Mouse (Mus musculus): ENCODE data around the gene Polr2l. TPM values are rescaled to one million over a fixed set of nuclear protein-coding genes. Genes with fewer than 3 reads are reported as not detected.

Gene Polr2l
- polyA plus RNA-seq, 1 experiment = 29.0 TPM

DNA sequence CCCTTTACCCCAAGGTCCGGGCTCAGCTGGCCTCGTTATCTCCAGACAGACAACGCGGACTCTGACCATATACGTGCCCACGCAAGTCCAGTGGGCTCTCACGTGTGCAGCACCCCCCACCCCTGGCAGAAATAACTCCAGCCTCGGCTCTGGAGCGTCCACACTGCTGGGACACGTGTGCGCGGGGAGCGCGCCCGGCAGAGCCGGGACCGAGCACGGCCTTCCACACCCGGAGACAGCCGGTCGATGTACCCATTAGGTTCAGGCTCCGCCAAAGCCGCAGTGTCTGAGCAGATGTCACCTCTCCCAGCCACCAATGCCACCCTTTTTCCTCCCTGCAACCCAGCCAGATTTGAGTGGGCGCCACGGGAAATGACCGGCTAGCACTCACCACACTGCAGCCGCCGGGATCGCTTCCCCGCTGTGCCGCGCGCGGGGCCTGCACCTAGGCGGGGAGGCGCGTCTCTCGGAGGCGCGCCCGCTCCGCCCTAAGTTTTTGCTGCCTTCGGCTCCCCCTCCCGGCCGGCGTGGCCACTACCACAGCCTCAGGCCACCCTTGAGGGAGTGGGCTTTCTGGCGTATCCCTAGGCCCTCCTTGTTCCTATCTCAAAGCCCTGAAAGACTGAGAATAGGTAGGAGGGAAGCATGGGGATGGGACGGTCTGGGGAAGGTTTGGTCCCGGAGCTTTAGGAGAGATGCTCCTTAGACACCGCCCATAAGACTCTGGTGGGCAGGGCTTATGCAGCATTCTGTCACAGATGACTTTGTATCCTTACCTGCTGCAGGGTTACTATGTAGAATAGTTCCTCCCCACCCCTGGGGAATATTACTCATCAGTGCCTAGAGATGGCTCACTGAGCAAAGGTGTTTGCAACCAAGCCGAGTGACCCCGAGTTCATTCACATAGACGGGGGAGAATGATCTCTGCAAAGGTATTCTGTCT lies 37.5 kb downstream of the Polr2l start, which contains the start of gene Slc25a22:
Gene Slc25a22 (minus strand): TSS at position 715 of the 943 bp plus-strand sequence.
- peak; percentile 84 for DNase-seq
- H3K4me3 ChIP-seq (replicated peaks; ENCODE audit: extremely low read depth, low read depth, low read length) = peak within 1 kb of the TSS; percentile 75
- 6% methylated on average over 53 of the region's 53 CpGs for WGBS
- TF ChIP-seq CTCF (IDR thresholded peaks at IDR 0.05; ENCODE audit: insufficient read depth, low read length) = peak; percentile 55
- TF ChIP-seq POLR2A (IDR thresholded peaks at IDR 0.05; ENCODE audit: borderline replicate concordance, extremely low read depth, low read depth, low read length) = peak; percentile 73; the same call in 1 of the 2 replicates
- H3K4me1 ChIP-seq (ENCODE audit: control insufficient read depth, insufficient read depth, low read length) = peaks cover 13% of the 10 kb centered on the region

DNA sequence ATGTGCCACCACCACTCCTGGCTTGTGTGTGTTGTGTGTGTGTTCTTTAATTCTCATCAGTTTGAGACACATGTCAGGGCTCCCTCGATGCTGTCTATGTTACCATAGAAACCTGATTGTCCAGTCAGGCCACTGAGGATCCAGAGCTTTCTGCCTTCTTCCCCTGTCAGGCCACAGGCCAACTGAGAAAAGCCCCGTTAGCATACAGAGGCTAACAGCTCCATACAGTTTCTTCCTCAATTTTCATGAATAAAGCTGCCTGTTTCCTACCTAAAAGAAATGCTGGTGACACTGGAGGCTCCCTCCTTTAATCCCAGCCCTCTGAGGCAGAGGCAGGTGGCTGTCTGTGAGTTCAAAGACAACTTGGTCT lies 38.4 kb downstream of the Polr2l start:
- TF ChIP-seq CTCF (IDR thresholded peaks at IDR 0.05; ENCODE audit: insufficient read depth, low read length) = no peak
- no peak for TF ChIP-seq POLR2A (IDR thresholded peaks at IDR 0.05; ENCODE audit: borderline replicate concordance, extremely low read depth, low read depth, low read length)
- 46% methylated on average over 2 of the region's 2 CpGs for WGBS
- no peak for DNase-seq
- H3K4me1 ChIP-seq (ENCODE audit: control insufficient read depth, insufficient read depth, low read length) = peaks cover 13% of the 10 kb centered on the region
- H3K4me3 ChIP-seq (replicated peaks; ENCODE audit: extremely low read depth, low read depth, low read length) = no peak overlapping the region

DNA sequence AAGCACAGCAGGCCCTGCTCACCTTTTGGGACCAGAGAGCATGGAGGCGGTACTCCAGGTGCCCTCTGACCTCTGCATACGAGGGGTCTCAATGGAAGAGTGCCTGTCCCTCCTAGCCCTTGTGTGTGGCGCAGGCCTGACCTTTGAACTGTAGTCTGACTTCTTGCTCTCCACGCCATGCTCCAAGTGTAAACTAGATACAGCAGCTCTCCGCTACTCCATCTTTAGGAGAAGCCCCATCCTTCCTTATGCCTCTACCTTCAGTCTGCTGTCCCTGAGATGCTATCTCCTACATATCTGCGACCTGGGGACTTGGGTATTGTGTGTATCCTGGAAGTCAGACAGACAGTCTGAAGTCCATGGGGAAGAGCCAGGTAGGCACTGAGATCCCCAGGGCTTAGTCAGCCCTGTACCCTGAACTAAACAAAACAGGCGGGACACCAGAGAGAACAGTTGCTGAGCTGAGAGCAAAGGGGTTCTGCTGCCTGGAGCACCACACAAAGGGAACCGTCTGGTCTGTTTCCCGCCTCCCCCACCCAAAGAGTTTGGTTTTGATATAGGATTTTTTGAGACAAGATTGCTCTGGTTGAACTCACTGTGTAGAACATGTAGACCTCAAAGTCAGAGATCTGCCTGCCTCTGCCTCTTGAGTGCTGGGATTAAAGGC lies 38.9 kb downstream of the Polr2l start:
- Histone ChIP-seq H3K4me3 (replicated peaks; ENCODE audit: extremely low read depth, low read depth, low read length) (no peak overlapping the region), H3K4me1 (ENCODE audit: control insufficient read depth, insufficient read depth, low read length) (peaks cover 13% of the 10 kb centered on the region)
- WGBS = 77% methylated on average over 9 of the region's 9 CpGs
- DNase-seq = no peak
- TF ChIP-seq POLR2A (IDR thresholded peaks at IDR 0.05; ENCODE audit: borderline replicate concordance, extremely low read depth, low read depth, low read length) (no peak), CTCF (IDR thresholded peaks at IDR 0.05; ENCODE audit: insufficient read depth, low read length) (no peak)

DNA sequence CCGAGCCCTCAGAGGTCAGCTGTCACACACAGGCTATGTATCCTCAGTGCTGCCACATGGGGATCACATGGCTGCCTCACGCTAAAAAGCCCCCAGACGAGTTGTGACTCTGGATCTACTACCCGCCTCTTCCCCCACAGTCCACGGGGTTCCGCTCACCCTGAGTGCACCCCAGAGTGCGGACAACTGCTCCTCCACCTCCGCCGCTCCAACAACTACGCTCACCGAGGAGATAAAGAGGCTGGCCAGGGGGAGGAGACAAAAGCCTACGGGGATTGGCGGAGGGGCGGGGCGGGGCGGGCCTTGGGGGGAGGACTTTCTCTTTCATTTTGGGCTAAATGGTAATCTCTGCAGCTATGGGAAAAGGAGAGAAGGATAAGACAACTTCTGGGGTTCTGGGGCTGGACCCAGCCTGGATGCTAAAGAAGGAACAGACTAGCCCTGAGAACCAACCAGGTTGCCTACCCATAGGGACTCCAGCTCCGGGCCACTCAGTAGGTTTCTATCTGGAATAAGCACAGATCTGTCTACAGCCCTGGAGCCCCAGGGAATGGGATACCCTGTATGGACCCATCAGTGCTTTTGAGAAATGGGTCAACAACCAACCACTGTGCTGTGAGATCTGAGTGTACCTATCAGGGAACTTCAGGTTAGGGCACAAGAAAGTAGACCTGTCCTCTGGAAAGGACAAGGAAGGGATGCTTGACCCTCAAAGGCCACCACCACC lies 39.6 kb downstream of the Polr2l start:
- peak; percentile 58 for DNase-seq
- TF ChIP-seq CTCF (IDR thresholded peaks at IDR 0.05; ENCODE audit: insufficient read depth, low read length) = no peak
- TF ChIP-seq POLR2A (IDR thresholded peaks at IDR 0.05; ENCODE audit: borderline replicate concordance, extremely low read depth, low read depth, low read length) = peak; percentile 68; the same call in 1 of the 2 replicates
- 3% methylated on average over 17 of the region's 17 CpGs for WGBS
- Histone ChIP-seq H3K4me3 (replicated peaks; ENCODE audit: extremely low read depth, low read depth, low read length) (peak overlapping the region; percentile 66), H3K4me1 (ENCODE audit: control insufficient read depth, insufficient read depth, low read length) (peaks cover 11% of the 10 kb centered on the region)

DNA sequence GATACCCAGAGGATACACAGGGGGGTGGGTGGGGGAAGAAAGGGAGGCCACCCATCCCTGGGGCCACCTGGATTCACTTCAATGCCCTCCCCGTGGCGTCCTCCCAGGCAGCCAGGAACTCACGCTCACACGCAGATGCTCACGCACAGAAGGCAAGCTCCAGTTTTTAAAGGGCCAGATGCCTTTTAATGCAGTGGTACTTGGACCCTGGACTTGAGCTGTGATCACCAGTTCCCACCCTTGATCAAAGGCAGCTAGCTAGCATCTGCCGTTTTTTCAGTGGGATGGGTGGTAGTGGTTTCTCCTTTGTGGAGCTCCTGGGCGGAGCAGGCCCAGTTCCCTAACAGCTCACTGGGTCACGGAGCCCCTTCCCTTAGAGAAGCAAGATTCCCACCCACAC lies 40.5 kb downstream of the Polr2l start:
- TF ChIP-seq POLR2A (IDR thresholded peaks at IDR 0.05; ENCODE audit: borderline replicate concordance, extremely low read depth, low read depth, low read length) (no peak), CTCF (IDR thresholded peaks at IDR 0.05; ENCODE audit: insufficient read depth, low read length) (no peak)
- DNase-seq = no peak
- peak overlapping the region; percentile 66 for H3K4me3 ChIP-seq (replicated peaks; ENCODE audit: extremely low read depth, low read depth, low read length)
- 18% methylated on average over 8 of the region's 8 CpGs for WGBS
- H3K4me1 ChIP-seq (ENCODE audit: control insufficient read depth, insufficient read depth, low read length) = peaks cover 11% of the 10 kb centered on the region

DNA sequence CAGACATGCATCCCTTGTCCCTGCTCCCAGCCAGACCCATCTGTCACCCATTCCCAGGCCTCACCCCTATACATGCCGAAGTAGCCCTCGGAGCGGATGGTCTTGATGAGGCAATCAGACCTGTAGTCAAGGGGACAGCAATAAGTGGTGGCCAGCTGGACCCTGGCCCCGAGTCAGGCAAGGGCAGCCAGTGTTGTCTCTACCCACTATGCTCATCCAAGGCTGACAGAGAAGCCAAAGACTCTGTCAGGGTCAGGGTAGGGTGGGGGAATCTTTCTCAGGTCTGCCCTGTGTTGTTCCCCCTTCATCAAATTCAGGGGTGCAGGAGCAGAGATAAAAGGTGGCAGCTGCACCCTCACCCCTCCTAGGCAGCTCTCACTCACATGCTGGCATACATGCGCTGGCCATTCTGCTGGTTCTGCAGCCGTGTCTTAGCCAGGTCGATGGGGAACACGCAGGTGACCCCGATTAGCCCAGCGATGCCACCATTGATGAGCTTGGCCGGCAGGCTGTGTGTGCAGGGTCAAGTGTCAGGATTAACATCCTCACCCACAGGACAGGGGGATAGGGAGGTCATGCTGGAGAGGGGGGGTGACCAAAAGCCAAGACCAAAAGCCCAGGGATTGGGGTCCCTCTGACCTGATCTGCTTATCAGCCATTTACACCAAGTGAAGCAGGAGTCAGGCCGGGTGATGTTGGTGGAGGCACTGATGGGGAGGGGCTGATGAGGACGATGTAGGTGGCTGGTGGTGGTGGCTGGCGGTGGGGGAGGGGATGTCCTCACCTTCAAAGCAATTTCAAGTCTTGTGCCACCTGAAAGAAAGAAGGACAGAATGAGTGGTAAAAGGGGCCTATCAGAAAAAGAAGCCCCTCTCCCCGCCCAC lies 41.2 kb downstream of the Polr2l start:
- WGBS = 77% methylated on average over 15 of the region's 15 CpGs
- peaks cover 11% of the 10 kb centered on the region for H3K4me1 ChIP-seq (ENCODE audit: control insufficient read depth, insufficient read depth, low read length)
- TF ChIP-seq POLR2A (IDR thresholded peaks at IDR 0.05; ENCODE audit: borderline replicate concordance, extremely low read depth, low read depth, low read length) (no peak), CTCF (IDR thresholded peaks at IDR 0.05; ENCODE audit: insufficient read depth, low read length) (no peak)
- H3K4me3 ChIP-seq (replicated peaks; ENCODE audit: extremely low read depth, low read depth, low read length) = peak overlapping the region; percentile 3
- no peak for DNase-seq

DNA sequence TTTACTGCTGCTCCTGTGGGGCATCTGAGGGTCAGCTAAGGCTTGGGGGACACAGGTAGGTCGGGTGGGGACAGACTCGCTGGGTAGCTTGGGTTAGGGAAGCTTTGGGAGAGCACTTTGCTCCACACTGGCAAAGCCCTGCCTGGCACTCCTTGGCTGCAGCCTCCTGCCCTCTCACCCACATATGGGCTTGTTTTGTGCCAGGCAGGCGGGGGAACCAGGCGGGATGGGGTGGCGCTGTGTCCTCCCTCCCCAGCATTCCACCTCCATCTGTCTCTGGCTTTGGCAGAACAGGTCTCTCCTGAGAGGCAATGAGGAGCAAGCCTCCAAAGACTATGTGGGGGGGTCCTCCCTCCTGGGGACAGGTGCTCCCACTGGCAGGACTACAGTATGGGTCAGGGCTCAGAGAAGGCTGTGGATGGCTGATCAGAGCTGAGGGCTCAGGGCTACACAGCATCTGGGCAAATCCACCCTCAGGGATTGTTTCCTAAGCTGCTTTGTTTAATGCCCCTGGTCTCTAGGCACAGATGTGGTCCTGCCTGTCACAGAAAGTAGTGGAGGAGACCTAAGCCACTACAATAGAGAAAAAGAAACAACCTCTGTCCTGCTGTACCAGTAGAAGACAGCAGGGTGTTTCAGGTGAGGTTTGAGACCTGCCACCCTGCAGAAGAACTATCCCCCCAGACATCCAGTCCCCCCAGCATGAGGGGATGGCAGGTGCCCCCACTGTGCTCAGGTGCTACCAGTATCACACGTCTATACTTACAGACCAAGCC lies 42.0 kb downstream of the Polr2l start:
- TF ChIP-seq POLR2A (IDR thresholded peaks at IDR 0.05; ENCODE audit: borderline replicate concordance, extremely low read depth, low read depth, low read length) = no peak
- no peak for TF ChIP-seq CTCF (IDR thresholded peaks at IDR 0.05; ENCODE audit: insufficient read depth, low read length)
- no peak overlapping the region for H3K4me3 ChIP-seq (replicated peaks; ENCODE audit: extremely low read depth, low read depth, low read length)
- 85% methylated on average over 6 of the region's 6 CpGs for WGBS
- DNase-seq = no peak
- H3K4me1 ChIP-seq (ENCODE audit: control insufficient read depth, insufficient read depth, low read length) = peaks cover 11% of the 10 kb centered on the region

DNA sequence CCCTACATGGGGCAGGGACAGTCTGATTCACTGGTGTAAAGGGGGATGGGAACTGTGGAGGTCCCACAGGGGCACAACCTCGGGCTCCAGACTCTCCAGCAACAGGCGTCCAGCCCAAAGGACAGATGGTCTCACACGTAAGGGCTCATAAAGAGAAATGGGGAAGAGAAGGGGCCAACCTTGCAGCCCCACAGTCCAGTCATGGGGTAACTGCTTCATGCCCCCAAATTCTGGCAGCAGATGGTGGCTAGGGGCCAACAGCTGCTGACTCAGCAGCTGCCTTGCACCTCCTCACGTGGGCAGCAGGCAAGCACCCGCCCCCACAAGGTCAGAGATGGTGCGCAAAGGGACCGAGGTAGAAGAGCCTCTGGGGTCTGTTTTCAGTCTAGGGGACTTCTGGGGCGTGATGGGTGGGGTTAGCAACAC lies 42.7 kb downstream of the Polr2l start:
- Histone ChIP-seq H3K4me1 (ENCODE audit: control insufficient read depth, insufficient read depth, low read length) (peaks cover 11% of the 10 kb centered on the region), H3K4me3 (replicated peaks; ENCODE audit: extremely low read depth, low read depth, low read length) (no peak overlapping the region)
- WGBS = 79% methylated on average over 8 of the region's 8 CpGs
- TF ChIP-seq POLR2A (IDR thresholded peaks at IDR 0.05; ENCODE audit: borderline replicate concordance, extremely low read depth, low read depth, low read length) = no peak
- no peak for TF ChIP-seq CTCF (IDR thresholded peaks at IDR 0.05; ENCODE audit: insufficient read depth, low read length)
- DNase-seq = no peak
